Mouse (Mus musculus) urinary bladder, postnatal 36 days (tissue): ENCODE data around the gene Crybg2.

Source experiments
- DNase-seq, 2 experiments: peaks; one replicate each; pipeline ENCODE4 v3.0.0; 2022; ENCODE audit warnings: low spot score in 2 of 2, mixed read lengths in 1 of 2

Gene Crybg2

DNA sequence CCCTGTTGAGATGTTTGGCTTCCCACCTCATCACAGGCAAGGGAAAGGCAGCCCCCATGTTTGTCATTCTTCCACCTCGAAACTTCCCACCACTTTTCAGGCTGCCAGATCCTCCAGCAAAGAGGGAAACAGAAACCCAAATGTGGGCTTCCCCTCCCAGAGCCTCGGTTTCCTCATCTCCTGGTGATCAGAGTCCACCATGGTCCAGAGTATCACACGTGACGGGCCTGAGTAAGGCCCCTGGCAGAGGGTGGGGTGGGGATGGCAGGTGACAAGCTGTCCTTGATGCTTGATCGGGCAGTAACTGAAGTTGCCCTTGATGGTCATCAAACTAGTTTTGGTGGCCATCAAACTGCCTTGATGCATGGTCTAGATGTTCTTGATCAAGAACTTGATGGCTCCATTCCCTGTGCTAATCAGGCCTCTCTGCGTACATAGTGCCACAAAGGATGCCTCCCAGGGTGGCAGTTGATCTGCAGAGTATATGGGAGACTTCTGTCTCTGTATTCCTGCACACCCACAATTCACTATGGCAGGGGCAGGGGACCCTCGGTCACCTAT lies 33.5 kb downstream of the Crybg2 start:
- DNase-seq, result no peak

DNA sequence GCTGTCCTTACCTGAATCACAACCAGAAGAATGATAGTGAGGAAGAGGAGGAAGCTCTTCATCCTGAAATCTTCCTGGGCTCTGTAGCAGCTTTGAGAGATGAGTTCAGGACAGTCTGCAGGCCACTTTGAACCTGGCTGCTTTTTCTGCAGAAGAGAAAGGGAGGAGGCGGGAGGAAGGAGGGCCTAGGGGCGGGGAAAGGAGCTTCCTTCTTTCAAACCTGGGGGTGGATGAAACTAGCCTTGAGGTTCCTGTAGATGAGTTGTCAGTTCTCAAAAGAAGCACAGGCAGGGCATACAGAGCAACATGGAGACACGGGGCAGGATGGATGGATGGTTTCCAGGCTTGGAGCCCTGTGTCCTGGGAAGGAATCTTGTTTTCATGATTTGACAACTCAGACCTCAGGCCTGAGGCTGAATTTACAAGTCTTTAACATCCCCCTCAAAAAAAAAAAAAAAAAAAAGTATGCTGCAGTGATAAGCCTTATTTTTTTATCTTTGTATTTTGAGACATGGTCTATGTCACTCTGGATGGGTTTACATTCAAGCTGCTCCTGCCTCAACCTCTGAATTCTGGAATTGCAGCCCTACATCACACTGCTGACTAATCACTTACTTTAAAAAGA lies 34.4 kb downstream of the Crybg2 start, which contains the start of gene Cd52:
TSS of gene Cd52 (minus strand) at position 160 of the 625 bp plus-strand sequence.
- DNase-seq, result no peak

DNA sequence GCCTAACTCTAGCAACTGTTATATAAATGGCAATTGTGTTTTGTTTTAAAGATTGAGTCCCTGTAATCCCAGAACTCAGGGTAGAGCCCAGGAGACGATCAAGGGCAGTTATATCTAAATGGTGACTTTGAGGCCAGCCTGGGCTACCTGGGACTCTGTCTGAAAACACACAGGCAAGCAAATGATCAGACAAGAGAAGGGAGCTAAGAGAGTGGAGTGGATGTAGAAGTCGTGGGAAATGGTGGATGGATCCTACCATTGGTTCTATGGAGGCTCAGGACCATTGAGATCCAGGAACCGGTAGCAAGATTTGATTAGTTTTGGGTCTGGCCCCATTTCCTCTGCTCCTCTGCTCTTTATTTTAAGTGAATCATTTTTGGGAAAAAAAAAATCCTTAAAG lies 35.5 kb downstream of the Crybg2 start:
- no peak for DNase-seq

DNA sequence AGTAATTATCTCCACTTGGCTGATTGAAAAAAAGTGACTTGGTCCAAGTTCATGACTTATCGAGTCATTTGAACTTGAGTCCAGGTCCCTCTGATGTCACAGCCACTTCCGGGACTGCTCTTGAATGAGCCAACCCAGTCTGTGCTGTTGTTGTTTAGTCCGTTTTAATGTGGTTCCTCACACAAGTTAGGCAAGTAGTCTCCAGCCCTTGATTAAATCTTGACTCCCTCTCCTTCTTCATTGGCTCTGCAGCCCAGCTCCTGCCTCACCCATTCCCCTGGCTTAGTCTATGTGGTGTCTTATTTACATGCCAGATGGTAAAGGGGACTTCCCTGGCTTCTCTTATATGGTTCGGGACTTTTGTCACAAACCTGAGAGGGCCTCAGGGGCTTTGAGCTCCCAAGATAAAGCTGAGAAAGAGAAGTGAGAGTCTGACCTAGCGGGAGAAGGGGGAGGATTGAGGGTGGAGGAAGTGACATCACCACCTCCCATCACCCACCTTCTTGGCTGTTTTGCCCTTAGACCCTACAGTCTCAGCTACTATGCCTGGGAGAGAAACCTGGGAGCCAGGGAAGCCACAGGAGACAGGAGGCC lies 36.5 kb downstream of the Crybg2 start:
- DNase-seq, result no peak

DNA sequence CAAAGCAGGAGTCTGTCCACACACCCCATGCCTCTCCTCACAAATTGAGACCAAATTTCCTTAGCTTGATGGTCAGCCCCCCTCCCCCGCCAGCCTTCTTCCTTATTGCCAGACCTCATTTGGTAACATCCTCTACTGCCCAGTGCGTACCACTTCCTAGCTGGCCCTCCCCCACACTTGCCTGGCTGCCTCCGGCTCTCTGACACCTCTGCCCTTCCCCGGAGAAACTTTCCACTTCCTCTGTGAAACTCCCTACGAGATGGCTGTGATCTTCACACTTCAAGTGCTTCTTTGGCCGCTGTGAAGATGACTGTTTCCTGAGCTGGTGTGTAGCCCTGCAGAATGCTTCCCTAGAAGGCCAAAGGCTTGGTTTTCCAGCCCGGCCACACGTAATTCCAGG lies 38.0 kb downstream of the Crybg2 start:
- DNase-seq, result no peak

DNA sequence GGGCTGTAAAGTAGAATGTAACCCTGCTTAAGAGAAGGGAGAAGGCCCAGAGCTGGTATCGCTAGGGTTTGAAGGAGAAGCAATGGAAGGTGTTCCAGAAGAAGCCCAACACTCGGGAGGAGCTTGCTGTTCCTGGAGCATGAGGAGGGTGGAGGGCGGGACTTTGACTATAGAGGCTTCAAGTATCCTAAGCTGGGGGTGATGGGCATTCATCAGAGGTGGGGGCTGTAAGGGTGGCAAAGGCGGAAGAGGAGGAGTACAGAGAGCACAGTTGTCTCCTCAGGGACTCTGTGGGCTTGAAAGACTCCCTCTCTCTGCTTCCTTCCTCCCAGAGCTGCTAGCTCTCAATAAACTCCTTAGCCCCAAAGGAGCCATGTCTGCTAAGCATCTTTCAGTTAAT lies 39.6 kb downstream of the Crybg2 start:
- DNase-seq, result no peak

DNA sequence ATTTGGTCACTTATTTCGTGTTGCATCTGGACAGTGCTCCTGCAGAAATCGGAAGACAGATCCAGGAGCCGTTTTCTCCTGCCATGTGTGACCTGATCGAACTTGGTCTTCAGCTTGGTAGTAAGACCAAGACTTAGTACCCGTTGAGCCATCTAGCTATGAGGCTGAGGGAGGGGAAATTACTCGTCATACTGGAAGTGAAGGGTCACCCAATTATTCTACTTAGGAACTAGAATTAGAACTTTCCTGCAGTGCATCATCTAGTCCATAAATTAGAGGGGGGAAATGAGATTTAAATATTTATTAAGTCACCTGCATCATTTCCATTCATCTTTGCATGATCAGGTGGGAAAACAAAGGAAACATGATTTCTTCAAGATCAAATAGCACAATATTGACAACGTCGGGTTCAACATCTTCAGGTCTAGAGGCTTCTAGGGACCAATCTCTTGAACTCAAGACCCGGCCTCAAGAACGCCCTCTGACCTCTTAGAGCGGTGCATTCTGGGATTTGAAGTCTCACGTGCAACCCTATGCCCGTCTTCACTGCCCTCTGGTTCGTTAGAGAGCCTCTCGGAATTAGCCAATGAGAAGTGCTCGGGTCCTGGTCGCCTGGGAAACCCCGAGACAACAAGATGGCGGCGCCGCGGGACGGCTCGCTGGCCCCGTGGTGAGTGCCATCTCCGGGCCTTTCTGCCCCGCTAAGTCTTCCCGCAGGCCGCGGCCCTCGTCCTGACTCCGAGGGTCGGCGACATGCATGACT lies 41.5 kb downstream of the Crybg2 start, which contains the start of gene Ubxn11:
TSS of gene Ubxn11 (plus strand) at position 592 of the 763 bp plus-strand sequence.
- peak; percentile 62 to 84 for DNase-seq

DNA sequence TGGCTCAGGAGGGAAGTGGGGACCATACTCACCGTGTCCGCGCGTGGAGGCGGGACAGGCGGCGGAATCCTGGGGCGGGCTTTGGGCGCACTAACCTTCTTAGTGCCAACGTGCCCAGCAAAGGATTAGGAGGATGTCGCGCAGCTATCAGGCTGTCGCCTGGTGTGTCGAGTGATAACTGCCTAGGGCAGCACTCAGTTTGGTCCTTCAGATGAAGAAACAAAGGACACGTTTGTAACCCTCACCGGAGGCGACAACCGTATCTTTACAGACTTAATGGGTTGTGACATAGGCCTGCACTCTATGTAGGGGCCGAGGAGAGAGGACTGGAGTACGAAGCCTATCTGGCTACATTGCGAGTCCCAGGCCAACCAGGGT lies 42.1 kb downstream of the Crybg2 start:
- DNase-seq, result no peak

DNA sequence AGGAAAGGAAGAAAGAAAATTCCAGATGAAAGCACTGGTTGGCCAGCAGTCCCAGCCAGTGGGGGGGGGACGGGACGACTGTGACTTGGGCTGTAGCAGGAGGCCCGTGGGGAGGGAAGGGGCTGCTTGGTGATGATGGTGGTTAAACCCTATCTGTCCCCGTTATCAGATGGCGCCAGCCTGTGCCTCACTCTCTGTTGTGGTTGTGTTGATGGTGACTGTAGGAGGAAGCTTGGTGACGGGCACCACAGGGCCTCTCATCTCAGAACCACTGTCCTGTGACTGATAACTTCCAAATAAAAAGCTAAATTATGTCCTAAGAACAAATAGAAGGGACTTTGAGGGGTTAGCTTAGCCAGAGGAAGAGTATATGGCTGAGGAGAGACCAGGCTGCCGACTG lies 45.5 kb downstream of the Crybg2 start:
- DNase-seq, result no peak

DNA sequence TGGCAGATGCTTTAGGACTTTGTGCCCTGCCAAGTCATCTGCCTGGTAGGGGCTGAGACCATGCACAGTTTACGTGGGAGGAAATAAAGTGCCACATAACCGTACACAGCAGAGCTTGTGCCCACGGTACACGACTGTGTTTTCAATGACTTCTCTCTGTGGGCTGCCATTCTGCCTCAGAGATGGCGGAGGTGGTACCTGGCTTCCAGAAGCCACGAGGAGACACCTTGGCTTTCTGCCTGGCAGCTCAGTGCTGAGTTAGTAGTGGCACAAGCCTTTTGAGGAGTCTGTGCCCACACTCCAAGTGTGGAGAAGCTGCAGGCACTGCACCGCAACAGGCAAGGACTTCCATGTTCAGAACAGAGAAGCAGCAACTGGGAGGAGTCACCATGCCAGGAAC lies 47.1 kb downstream of the Crybg2 start:
- no peak for DNase-seq

DNA sequence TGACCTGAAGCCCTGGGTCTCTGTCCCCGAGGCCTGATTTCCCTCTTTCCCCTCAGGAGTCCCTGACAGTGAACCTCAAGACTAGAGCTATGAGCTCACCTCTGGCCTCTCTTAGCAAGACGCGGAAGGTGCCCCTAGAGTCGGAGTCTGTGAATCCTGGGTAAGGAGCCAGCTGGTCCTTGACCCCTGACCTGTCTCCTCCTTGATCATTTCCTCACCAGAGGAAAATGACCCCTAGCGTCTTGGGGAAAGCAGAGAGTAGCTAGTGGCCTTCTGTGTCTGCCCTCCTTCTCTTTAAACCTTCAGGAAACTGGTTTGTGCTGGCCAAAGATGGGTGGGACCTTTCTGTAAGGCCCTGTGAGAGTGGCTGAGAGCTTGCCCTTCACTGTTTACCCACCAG lies 47.6 kb downstream of the Crybg2 start:
- no peak for DNase-seq

DNA sequence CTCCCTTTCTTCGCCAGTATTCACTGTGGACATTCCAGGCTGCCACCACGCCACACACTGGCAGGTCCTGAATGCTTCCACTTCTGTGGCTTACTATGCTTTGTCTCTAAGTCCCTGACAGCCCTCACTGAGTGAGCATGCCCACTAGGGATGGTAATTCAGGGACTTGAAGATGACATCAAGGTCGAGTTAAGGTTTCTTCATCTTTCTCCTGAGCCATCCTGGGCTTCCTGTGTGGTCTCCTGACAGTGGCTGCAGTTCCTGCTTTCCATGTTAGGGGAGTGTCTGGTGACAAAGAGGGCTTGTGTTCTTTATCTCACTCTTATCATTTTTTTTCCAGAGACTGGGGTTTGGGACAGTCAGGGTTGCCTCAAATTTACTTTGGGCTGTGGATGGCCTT lies 50.0 kb downstream of the Crybg2 start:
- DNase-seq, result no peak

DNA sequence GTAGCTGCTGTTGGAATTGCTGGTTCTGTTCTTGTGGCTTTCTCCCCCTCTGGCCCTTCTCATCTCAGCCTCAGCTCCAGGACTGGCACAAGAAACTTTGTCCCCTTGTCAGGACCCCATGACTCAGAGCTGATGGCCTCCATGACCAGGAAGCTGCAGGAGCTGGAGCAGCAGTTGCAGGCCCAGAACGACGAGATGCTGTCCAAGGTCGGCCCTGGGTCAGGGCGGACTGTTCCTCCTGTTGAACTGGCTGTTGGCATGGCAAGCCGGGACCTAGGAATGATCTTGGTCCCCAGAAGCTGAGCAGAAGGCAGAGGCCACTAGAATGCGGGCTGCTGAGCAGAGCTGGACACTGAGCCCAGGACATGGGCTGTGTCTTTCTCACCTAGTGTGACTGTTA lies 51.8 kb downstream of the Crybg2 start:
- no peak for DNase-seq

DNA sequence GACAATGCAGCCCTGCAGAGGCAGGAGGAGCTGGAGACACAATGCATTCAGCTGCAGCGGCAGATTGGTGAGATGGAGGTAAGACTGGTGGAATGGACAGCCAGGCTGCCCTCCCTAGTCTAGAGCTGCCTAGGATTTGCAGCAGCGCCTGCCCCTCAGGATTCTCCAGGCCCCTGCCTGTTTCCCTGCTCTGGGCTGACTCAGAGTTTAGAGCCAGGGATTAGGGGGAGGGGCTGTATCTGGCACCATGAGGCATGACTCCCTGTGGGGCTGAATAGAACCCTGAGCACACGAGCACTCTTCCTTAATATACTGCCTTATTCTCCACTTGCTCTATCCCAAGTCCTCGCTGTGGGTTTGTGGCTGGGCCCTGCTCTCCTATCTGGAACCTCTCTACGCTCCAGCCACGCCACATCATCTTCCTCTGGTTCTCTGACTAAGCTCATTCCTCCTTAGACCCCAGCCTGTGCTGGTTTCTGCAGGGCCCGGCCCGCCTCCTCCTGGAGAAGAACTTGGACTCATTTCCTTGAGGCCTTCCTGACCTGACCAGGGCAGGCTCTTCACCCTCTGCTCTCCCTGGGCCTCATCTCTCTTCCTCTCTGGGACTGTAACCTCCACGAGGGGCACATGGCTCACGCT lies 52.9 kb downstream of the Crybg2 start:
- no peak for DNase-seq

DNA sequence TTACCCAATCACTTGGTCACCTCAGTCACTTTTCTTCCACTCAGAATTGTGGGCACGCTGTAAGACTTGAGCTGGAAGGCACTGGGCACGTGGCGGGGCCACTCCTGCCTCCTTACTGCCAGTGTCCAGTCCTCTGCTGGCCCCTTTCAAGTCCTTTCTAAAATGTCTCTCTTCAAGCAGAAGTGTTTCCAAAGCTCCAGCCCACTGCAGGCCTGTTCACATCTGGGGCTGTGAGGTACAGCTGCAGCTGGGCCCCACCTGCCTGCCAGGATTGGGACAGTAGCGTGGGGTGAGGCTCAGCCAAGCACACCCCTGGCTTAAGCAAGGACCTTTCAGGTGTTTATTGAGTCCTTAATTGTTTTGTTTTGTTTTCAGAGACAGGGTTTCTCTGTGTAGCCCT lies 53.4 kb downstream of the Crybg2 start:
- DNase-seq, result no peak

DNA sequence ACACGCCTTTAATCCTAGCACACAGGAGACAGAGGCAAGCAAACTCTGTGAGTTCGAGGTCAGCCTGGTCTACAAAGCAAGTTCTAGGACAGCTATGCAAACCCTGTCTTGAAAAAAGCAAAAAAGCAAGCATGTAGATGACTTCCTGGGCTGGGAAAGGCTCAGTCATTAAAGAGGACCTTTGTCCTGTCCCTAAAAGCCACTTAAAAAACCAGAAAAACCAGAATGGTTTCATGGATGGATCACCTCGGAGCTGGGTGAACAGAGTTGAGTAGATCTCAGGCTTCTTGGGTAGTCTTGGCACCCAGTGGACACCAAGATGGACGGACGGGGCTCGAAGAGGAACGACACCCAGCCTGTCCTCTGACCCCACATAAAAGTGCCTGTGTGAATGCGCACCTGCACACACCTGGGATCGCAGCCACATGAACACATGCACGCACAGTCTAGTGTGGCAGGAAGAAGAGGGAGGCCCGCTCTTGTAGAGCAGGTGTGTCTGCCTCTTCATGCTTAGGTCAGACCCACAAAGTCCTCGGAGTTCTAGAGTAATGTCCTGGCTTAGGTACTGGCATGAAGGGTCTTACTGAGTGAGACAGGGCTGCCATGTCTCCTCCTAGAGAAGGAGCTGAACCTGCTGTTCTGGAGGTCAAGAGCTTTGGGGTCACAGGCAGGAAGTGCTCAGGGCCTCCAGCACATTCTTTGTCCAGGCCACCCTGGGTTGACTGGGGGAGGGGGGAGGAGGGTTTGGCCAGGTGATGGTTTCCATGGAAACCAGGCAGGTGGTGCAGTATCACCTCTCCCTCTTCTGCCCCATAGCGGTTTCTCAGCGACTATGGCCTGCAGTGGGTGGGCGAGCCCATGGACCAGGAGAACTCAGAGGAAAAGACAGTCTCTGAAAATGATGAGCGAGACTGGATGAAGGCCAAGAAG lies 54.9 kb downstream of the Crybg2 start:
- no peak for DNase-seq

DNA sequence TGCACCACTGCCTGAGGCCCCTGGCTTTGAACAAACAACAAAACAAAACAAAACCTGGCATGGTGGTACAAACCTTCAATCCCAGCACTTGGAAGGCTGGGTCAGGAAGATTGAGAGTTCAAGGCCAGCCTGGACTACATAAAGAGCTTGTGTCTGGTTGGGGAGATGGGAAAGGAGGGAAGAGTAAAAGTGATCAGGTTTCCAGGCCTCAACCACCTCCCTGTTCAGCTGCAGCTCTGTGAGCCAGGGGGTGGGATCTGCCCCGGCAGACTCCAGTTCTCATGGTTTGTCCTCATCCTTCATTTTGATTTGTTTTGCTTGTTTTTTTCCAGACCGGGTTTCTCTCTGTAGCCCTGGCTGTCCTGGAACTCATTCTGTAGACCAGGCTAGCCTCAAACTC lies 55.9 kb downstream of the Crybg2 start:
- no peak for DNase-seq

DNA sequence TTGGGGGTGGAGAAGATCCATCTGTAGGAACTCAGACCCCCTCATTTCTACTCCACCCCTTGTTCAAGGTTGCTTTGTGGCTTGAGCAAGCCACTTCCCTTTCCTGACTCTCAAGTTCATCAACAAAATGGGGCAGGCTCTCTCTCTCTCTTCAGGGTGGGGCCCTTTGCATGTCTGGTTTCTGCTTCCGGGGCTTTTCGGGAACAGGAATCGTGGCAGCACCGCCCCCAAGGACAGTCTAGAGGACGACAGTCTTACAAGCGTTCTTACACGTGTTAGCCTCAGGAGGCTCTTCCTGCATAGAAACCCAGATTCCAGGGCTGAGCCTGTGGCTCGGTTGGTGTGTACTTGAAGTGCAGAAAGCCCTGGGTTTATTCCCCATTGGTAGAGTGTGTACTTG lies 56.4 kb downstream of the Crybg2 start:
- no peak for DNase-seq

DNA sequence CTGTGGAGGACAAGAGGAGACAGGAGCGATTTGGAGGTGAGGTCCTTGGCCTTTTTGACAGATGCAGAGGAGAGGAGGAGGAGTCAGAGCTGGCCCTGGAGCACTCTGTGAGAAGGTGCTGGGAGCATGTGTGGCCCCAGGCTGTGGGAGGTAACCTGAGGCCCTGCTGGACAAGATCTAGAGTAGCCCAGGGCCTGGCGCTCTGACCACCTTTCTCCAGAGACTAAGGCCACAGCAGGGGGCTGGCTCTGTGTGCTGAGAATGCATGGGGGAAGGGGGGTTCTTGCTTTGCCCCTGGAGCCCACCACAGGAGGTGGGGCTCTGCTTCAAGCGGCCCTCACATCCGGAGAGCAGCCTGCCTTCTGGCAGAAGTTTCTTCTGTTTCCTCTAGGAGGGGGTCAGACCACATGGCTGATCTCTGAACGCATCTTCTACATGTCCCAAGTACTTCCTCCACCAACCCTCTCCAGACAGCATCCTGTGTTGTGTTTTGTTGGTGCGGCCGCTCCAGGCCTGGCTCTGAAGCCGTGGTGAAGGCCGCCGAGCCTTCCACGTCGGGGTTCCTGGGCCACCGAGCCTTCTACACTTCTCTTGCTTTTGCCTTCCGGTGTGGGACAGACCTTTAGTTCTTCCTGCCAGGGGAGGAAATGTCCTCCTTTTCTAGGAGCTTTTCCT lies 57.6 kb downstream of the Crybg2 start:
- no peak for DNase-seq

DNA sequence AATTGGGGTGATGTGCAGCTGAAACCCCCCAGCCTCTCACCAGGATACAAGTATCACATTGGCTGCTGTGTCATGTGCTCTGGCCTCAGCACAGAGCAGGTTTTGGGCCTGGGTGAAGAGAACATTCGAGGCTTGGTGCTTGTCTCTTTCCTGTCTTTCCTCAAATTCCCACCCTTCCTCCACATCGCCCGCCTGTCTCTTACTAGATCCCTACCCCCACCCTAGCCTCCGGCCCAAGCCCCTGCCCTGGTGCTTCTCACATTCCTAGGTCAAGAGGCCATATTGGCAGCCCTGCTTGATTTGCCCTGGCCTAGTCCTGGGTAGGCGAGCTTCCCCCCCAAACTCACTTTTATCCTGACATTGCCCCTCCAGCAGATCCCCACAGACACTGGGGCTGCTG lies 58.4 kb downstream of the Crybg2 start:
- no peak for DNase-seq

DNA sequence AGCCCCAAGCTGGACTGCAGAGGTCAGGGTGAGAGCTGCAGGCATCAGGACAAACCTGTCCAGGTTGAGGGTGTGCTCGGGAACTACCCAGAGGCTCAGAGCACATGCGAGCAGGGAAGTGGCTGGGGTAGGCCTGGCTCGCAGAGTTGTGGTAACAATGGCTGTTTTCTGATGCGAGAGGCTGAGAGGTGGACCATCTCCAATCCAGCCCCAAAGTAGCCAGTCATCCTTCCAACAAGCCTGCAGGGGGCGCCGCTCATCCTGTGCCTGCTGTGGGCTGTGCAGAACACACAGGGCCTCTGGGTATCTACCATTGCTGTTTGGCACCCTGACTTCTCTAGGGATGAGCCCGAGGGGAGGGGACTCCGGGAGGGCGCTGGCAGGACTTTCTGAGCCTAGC lies 59.0 kb downstream of the Crybg2 start:
- DNase-seq, result no peak
